Mouse (Mus musculus): ENCODE data around the gene Proser2. TPM values are rescaled to one million over a fixed set of nuclear protein-coding genes. Genes with fewer than 3 reads are reported as not detected.
A peak's percentile ranks its signal among the peaks of the same experiment; 100 is the strongest.

The Proser2 gene
- polyA plus RNA-seq, 1 experiment from 2014 or later, result 3.2 TPM

DNA sequence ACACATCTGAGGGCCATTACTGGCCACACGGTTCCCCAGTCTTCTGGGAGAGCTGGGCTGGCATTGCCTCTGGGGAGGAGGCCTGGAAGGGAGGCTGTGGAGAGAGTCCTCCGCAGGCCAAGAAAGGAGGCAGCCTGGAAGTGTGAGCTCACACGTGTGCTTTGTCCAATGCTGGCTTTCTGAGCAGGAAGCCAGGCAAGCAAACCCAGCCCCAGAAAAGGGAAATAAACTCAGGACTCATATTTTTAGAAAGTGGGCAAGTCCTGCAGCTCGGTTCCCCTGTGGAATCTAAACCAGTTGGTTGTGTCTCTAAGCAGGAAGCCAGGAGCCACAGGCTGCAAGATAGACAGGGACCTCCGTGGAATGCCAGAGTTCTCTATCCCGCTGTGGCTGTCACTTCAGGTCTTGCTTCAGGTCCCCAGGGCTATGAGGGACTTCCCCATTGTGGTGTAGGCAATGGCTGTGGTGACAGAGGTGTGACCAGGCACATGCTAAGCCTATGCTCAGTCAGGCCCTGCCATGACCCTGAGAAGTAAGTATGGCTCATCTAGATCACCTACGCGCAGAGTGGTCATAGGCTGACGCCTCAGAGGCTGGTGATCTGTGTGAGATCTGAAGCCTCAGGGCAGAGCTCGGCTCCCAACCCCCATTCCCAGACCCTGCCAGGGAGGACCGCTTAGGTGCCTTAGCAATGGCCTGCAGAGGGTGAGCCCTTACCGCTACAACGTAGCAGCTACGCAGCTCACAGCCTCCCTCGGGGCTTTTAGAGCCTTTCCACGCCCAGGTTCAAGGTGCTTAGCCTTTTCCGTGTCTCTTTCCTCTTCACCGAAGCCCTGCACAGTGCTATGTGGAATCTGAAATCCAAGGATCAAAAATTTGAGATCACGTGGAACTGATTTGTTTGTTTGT is 44.1 kb downstream of the Proser2 start:
- no peak for ATAC-seq (ENCODE audit: insufficient read depth, low FRiP score, low TSS enrichment)
- 79% methylated on average over 19 of the region's 19 CpGs for WGBS
- DNase-seq (ENCODE audit: low spot score), result no peak

GRCm38 (mm10) chr2:6083696-6084095 is 46.3 kb downstream of the Proser2 start:
- no peaks in the 10 kb centered on the region for H3K4me1 ChIP-seq (ENCODE audit: control insufficient read depth, insufficient read depth, low read length)
- H3K9me3 ChIP-seq (ENCODE audit: control insufficient read depth, low read length), result no peaks in the 10 kb centered on the region
- H3K36me3 ChIP-seq (ENCODE audit: control insufficient read depth, insufficient read depth, low read length), result no peaks in the 10 kb centered on the region
- ATAC-seq (ENCODE audit: insufficient read depth, low FRiP score, low TSS enrichment) (no peak), DNase-seq (ENCODE audit: low spot score) (no peak)
- H3K27ac ChIP-seq (ENCODE audit: low read depth, low read length), result no peak overlapping the region
- 93% methylated on average over 1 of the region's 1 CpGs for WGBS
- H3K4me2 ChIP-seq (ENCODE audit: low read depth), result no peak overlapping the region
- no peaks in the 10 kb centered on the region for H3K27me3 ChIP-seq (ENCODE audit: control insufficient read depth, insufficient read depth, low read length)
- H3K9ac ChIP-seq (ENCODE audit: low read length), result no peak overlapping the region
- H3K4me3 ChIP-seq (ENCODE audit: low read depth, low read length), result no peak overlapping the region

More for the DNA sequence above, 44.1 kb downstream of the Proser2 start:
- no peak overlapping the region for H3K4me3 ChIP-seq (ENCODE audit: low read depth, low read length)
- H3K9ac ChIP-seq (ENCODE audit: low read length), result no peak overlapping the region
- H3K27me3 ChIP-seq (ENCODE audit: control insufficient read depth, insufficient read depth, low read length), result no peaks in the 10 kb centered on the region
- no peaks in the 10 kb centered on the region for H3K9me3 ChIP-seq (ENCODE audit: control insufficient read depth, low read length)
- no peaks in the 10 kb centered on the region for H3K4me1 ChIP-seq (ENCODE audit: control insufficient read depth, insufficient read depth, low read length)
- no peak overlapping the region for H3K4me2 ChIP-seq (ENCODE audit: low read depth)
- H3K36me3 ChIP-seq (ENCODE audit: control insufficient read depth, insufficient read depth, low read length), result no peaks in the 10 kb centered on the region
- no peak overlapping the region for H3K27ac ChIP-seq (ENCODE audit: low read depth, low read length)

GRCm38 (mm10) chr2:6082615-6083014 is 47.4 kb downstream of the Proser2 start:
- WGBS, result 83% methylated on average over 6 of the region's 6 CpGs
- no peaks in the 10 kb centered on the region for H3K36me3 ChIP-seq (ENCODE audit: control insufficient read depth, insufficient read depth, low read length)
- H3K4me1 ChIP-seq (ENCODE audit: control insufficient read depth, insufficient read depth, low read length), result no peaks in the 10 kb centered on the region
- H3K4me2 ChIP-seq (ENCODE audit: low read depth), result no peak overlapping the region
- ATAC-seq (ENCODE audit: insufficient read depth, low FRiP score, low TSS enrichment) (no peak), DNase-seq (ENCODE audit: low spot score) (no peak)
- H3K27ac ChIP-seq (ENCODE audit: low read depth, low read length), result no peak overlapping the region
- H3K4me3 ChIP-seq (ENCODE audit: low read depth, low read length), result no peak overlapping the region
- no peak overlapping the region for H3K9ac ChIP-seq (ENCODE audit: low read length)
- no peaks in the 10 kb centered on the region for H3K9me3 ChIP-seq (ENCODE audit: control insufficient read depth, low read length)
- H3K27me3 ChIP-seq (ENCODE audit: control insufficient read depth, insufficient read depth, low read length), result no peaks in the 10 kb centered on the region

DNA sequence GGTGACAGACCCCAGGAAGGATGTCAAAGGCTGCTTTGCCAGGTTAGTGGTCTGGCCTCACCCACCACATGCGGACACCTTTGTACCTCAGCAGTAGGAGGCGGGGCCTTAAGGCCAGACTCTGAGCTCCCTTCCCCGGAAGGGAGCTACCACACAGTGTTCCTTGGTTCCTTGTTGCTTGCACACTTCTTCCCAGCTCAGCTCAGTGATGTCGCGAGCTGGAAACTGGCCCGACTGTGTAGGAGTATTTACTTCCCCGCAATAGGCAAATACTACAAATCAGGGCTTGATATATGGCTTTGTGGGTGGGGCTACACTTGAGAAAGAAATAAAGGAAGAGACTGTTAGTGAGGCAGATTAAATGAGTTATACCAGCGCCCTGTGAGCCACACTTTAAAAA is 48.9 kb downstream of the Proser2 start:
- WGBS, result 59% methylated on average over 8 of the region's 8 CpGs
- Histone ChIP-seq H3K9ac (ENCODE audit: low read length) (no peak overlapping the region), H3K4me3 (ENCODE audit: low read depth, low read length) (no peak overlapping the region), H3K4me1 (ENCODE audit: control insufficient read depth, insufficient read depth, low read length) (no peaks in the 10 kb centered on the region), H3K9me3 (ENCODE audit: control insufficient read depth, low read length) (no peaks in the 10 kb centered on the region), H3K27ac (ENCODE audit: low read depth, low read length) (no peak overlapping the region), H3K27me3 (ENCODE audit: control insufficient read depth, insufficient read depth, low read length) (no peaks in the 10 kb centered on the region), H3K4me2 (ENCODE audit: low read depth) (no peak overlapping the region), H3K36me3 (ENCODE audit: control insufficient read depth, insufficient read depth, low read length) (no peaks in the 10 kb centered on the region)
- ATAC-seq (ENCODE audit: insufficient read depth, low FRiP score, low TSS enrichment), result no peak
- DNase-seq (ENCODE audit: low spot score), result no peak

GRCm38 (mm10) chr2:6080037-6080436 is 50.0 kb downstream of the Proser2 start:
- ATAC-seq (ENCODE audit: insufficient read depth, low FRiP score, low TSS enrichment) (no peak), DNase-seq (ENCODE audit: low spot score) (no peak)
- Histone ChIP-seq H3K4me1 (ENCODE audit: control insufficient read depth, insufficient read depth, low read length) (no peaks in the 10 kb centered on the region), H3K36me3 (ENCODE audit: control insufficient read depth, insufficient read depth, low read length) (no peaks in the 10 kb centered on the region), H3K9me3 (ENCODE audit: control insufficient read depth, low read length) (no peaks in the 10 kb centered on the region), H3K27me3 (ENCODE audit: control insufficient read depth, insufficient read depth, low read length) (no peaks in the 10 kb centered on the region), H3K27ac (ENCODE audit: low read depth, low read length) (no peak overlapping the region), H3K9ac (ENCODE audit: low read length) (no peak overlapping the region), H3K4me2 (ENCODE audit: low read depth) (no peak overlapping the region), H3K4me3 (ENCODE audit: low read depth, low read length) (no peak overlapping the region)
- WGBS, result 90% methylated on average over 1 of the region's 1 CpGs

DNA sequence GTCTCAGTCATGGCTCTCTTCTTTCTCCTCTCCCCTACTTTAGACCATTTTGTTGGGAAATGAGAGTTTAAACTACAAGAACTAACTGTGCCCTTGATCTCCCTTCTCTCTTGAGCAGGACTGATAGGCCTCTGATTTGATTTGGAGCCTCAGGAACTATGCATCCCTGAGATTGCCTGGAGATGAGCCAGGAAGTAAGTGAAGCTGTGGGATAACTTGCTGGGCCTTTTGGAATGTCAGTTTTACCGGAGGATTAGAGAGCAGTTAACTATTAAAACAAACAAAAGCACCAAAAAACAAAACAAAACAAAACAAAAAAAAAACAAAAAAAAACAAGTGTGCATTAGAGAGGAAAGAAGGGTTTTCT is 54.5 kb downstream of the Proser2 start:
- WGBS, result 51% methylated on average over 1 of the region's 1 CpGs
- no peak for ATAC-seq (ENCODE audit: insufficient read depth, low FRiP score, low TSS enrichment)
- Histone ChIP-seq H3K4me3 (ENCODE audit: low read depth, low read length) (no peak overlapping the region), H3K27me3 (ENCODE audit: control insufficient read depth, insufficient read depth, low read length) (no peaks in the 10 kb centered on the region), H3K9ac (ENCODE audit: low read length) (no peak overlapping the region), H3K36me3 (ENCODE audit: control insufficient read depth, insufficient read depth, low read length) (no peaks in the 10 kb centered on the region), H3K27ac (ENCODE audit: low read depth, low read length) (no peak overlapping the region), H3K9me3 (ENCODE audit: control insufficient read depth, low read length) (no peaks in the 10 kb centered on the region), H3K4me2 (ENCODE audit: low read depth) (no peak overlapping the region), H3K4me1 (ENCODE audit: control insufficient read depth, insufficient read depth, low read length) (0 out of 2 replicates have a peak, but pooled peaks cover 2% of the 10 kb centered on the region)
- no peak for DNase-seq (ENCODE audit: low spot score)

DNA sequence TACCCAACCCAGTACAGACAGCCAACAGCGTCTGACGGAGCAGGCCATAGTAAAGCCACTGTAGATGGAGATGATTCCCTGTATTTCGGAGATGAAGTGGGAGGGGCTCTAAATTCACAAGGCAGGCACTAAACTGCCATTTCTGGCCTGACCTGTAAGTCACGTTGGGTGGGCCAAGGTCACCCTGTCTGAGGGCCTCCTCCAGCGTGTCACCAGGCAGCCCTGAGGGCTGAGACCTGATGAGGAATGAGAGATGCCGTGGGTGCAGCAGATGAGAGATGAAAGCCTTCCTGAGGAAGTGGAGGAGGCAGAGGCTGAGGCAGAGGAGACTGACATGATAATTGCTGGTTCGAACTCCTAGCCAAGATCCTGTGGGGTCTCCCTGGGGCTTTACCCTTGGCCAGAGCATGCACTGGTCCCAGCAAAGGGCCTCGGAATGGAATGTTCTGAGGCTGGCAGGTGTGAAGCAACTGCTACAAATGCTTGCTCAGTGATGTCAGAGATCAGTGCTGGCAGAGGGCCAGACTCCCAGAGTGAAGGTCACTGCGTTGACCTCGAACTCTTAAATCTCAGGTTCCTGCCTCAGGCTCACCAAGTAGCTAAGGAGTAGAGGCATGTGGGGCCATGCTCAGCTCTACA is 55.0 kb downstream of the Proser2 start:
- Histone ChIP-seq H3K9me3 (ENCODE audit: control insufficient read depth, low read length) (no peaks in the 10 kb centered on the region), H3K27ac (ENCODE audit: low read depth, low read length) (no peak overlapping the region), H3K4me3 (ENCODE audit: low read depth, low read length) (no peak overlapping the region), H3K36me3 (ENCODE audit: control insufficient read depth, insufficient read depth, low read length) (no peaks in the 10 kb centered on the region), H3K27me3 (ENCODE audit: control insufficient read depth, insufficient read depth, low read length) (no peaks in the 10 kb centered on the region), H3K4me1 (ENCODE audit: control insufficient read depth, insufficient read depth, low read length) (0 out of 2 replicates have a peak, but pooled peaks cover 2% of the 10 kb centered on the region), H3K4me2 (ENCODE audit: low read depth) (no peak overlapping the region), H3K9ac (ENCODE audit: low read length) (no peak overlapping the region)
- WGBS, result 59% methylated on average over 10 of the region's 10 CpGs
- DNase-seq (ENCODE audit: low spot score), result peak; percentile 70
- peak; percentile 50; the same call in 1 of the 2 replicates for ATAC-seq (ENCODE audit: insufficient read depth, low FRiP score, low TSS enrichment)

- Histone ChIP-seq H3K9ac (ENCODE audit: low read length) (no peak overlapping the region), H3K36me3 (ENCODE audit: control insufficient read depth, insufficient read depth, low read length) (no peaks in the 10 kb centered on the region), H3K9me3 (ENCODE audit: control insufficient read depth, low read length) (no peaks in the 10 kb centered on the region), H3K4me1 (ENCODE audit: control insufficient read depth, insufficient read depth, low read length) (0 out of 2 replicates have a peak, but pooled peaks cover 2% of the 10 kb centered on the region), H3K4me3 (ENCODE audit: low read depth, low read length) (no peak overlapping the region), H3K27me3 (ENCODE audit: control insufficient read depth, insufficient read depth, low read length) (no peaks in the 10 kb centered on the region), H3K27ac (ENCODE audit: low read depth, low read length) (no peak overlapping the region), H3K4me2 (ENCODE audit: low read depth) (no peak overlapping the region)
- no peak for ATAC-seq (ENCODE audit: insufficient read depth, low FRiP score, low TSS enrichment)
- no peak for DNase-seq (ENCODE audit: low spot score)
- 69% methylated on average over 7 of the region's 7 CpGs for WGBS
These were observed 57.2 kb downstream of the Proser2 start for GRCm38 (mm10) chr2:6072685-6073260.
